Mouse (Mus musculus): ENCODE data around the gene Mark4.

DNA sequence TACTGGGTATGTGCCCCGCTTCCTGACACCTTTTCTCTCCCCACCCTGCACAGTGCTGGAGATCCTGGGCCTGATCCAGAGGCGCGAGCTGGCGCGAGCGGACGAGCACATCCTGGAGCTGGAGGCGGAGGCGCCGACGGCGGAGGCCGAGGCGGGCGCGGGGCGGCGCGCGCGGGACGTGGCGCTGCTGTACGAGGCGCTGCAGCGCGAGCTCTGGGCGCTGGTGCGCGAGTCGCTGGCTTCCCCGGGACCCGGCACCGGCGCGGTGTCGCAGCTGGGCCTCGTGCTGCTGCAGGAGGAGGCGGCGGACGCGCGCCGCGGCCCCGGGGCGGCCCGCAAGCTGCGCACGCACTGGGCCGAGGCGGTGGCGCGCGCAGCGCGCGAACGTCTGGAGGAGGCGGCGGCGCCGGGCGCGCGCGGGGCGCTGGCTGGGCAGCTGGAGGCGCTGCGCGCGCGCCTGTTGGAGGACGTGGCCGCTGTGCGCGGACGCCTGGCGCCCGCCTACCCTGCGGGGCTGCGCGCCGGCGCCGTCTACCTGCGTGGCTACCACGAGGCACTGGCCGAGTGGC lies 15.3 kb upstream of the Mark4 start:
- TF ChIP-seq CTCF (IDR thresholded peaks at IDR 0.05; ENCODE audit: low read depth) (no peak), EP300 (optimal IDR thresholded peaks at IDR 0.05) (no peak)

Data from stomach, postnatal 0 days (tissue).